Mouse (Mus musculus) heart, embryonic 15.5 days (tissue): ENCODE data around the gene Lsm5. TPM values are rescaled to one million over a fixed set of nuclear protein-coding genes. Genes with fewer than 3 reads are reported as not detected.

Source experiments
- ATAC-seq: fragments of 200-750 bp; cut with Nextera tagmentation; replicated peaks from 2 replicates; pipeline ENCODE4 v1.8.0; 2017; ENCODE audit warnings: low read depth, moderate TSS enrichment; ENCODE audit not compliant: insufficient number of reproducible peaks, insufficient read depth, low FRiP score
- H3K27ac ChIP-seq: fragments of 300-500 bp; sonication (generic); 2 replicates; pipeline ENCODE4 v1.5.1; 2015; ENCODE audit warnings: mild to moderate bottlenecking, inconsistent platforms
- H3K27me3 ChIP-seq: fragments of 300-500 bp; sonication (generic); 2 replicates; pipeline ENCODE4 v1.6.1; 2015; ENCODE audit warnings: inconsistent platforms
- H3K36me3 ChIP-seq: fragments of 300-500 bp; sonication (generic); 2 replicates; pipeline ENCODE4 v1.6.1; 2015; ENCODE audit warnings: mild to moderate bottlenecking, inconsistent platforms
- H3K4me1 ChIP-seq: fragments of 300-500 bp; sonication (generic); replicated peaks from 2 replicates; pipeline ENCODE4 v1.6.1; 2015; ENCODE audit warnings: inconsistent platforms
- H3K4me2 ChIP-seq: fragments of 300-500 bp; sonication (generic); 2 replicates; pipeline ENCODE4 v1.6.1; 2015; ENCODE audit warnings: inconsistent platforms, mild to moderate bottlenecking, moderate library complexity
- H3K4me3 ChIP-seq: fragments of 300-500 bp; sonication (generic); 2 replicates; pipeline ENCODE4 v1.5.1; 2015; ENCODE audit warnings: mild to moderate bottlenecking, inconsistent platforms
- H3K9ac ChIP-seq: fragments of 300-500 bp; sonication (generic); 2 replicates; pipeline ENCODE4 v1.6.1; 2015; ENCODE audit warnings: mild to moderate bottlenecking, inconsistent platforms
- H3K9me3 ChIP-seq: fragments of 300-500 bp; sonication (generic); replicated peaks from 2 replicates; pipeline ENCODE4 v1.6.1; 2016; ENCODE audit warnings: inconsistent platforms
- WGBS: fragments of 180-500 bp; shearing (Covaris S2); methylation state at CpG from one replicate; pipeline ENCODE4 v1.1.7; 2015; ENCODE audit warnings: mixed read lengths; 5-methylcytosine and 5-hydroxymethylcytosine counted together
- polyA plus RNA-seq: library from polyadenylated mRNA; unstranded; fragments of >200 nt; fragmentation: Nextera tagmentation; extraction: Ambion mirVana; gene quantifications from 2 replicates; pipeline ENCODE4 v1.2.1, GENCODE M21; 2015

Lsm5 gene
- 53.4 and 75.7 TPM in 2 replicates for polyA plus RNA-seq

- Histone ChIP-seq H3K4me2 (peak within 1 kb of the TSS; percentile 80), H3K9ac (peak within 1 kb of the TSS; percentile 77), H3K4me1 (peaks cover 3% of the 10 kb centered on the region), H3K4me3 (peak within 1 kb of the TSS; percentile 78), H3K27ac (peak within 1 kb of the TSS; percentile 62), H3K27me3 (no peaks in the 10 kb centered on the region), H3K36me3 (no peaks in the 10 kb centered on the region), H3K9me3 (no peaks in the 10 kb centered on the region)
- WGBS = under 1% methylated on average over 46 of the region's 46 CpGs
- peak; percentile 81 for ATAC-seq
Observed at GRCm38 (mm10) chr6:56703931-56704900, at the start of gene Lsm5. Gene Lsm5, minus strand, starts transcription at chr6:56704710.

GRCm38 (mm10) chr6:56753719-56754118 lies 49.2 kb upstream of the Lsm5 start:
- WGBS = 82% methylated on average over 3 of the region's 3 CpGs
- peaks cover 48% of the 10 kb centered on the region for H3K36me3 ChIP-seq

GRCm38 (mm10) chr6:56745950-56746543 lies 41.5 kb upstream of the Lsm5 start:
- ATAC-seq = no peak
- Histone ChIP-seq H3K36me3 (peaks cover 20% of the 10 kb centered on the region), H3K27ac (no peak overlapping the region), H3K9me3 (no peaks in the 10 kb centered on the region), H3K4me2 (no peak overlapping the region), H3K27me3 (no peaks in the 10 kb centered on the region), H3K9ac (no peak overlapping the region), H3K4me3 (no peak overlapping the region), H3K4me1 (no peaks in the 10 kb centered on the region)
- 63% methylated on average over 5 of the region's 5 CpGs for WGBS

More at GRCm38 (mm10) chr6:56753719-56754118, 49.2 kb upstream of the Lsm5 start:
- Histone ChIP-seq H3K4me1 (no peaks in the 10 kb centered on the region), H3K9me3 (no peaks in the 10 kb centered on the region), H3K4me3 (no peak overlapping the region), H3K9ac (no peak overlapping the region), H3K27ac (no peak overlapping the region), H3K4me2 (no peak overlapping the region), H3K27me3 (no peaks in the 10 kb centered on the region)
- no peak for ATAC-seq

GRCm38 (mm10) chr6:56732545-56732944 lies 28.0 kb upstream of the Lsm5 start:
- H3K27me3 ChIP-seq = no peaks in the 10 kb centered on the region
- H3K9ac ChIP-seq = no peak overlapping the region
- no peak for ATAC-seq
- no peak overlapping the region for H3K4me2 ChIP-seq
- no peak overlapping the region for H3K27ac ChIP-seq
- no peak overlapping the region for H3K4me3 ChIP-seq
- peaks cover 53% of the 10 kb centered on the region for H3K36me3 ChIP-seq
- no peaks in the 10 kb centered on the region for H3K4me1 ChIP-seq
- WGBS = 82% methylated on average over 2 of the region's 2 CpGs
- no peaks in the 10 kb centered on the region for H3K9me3 ChIP-seq

- 35% methylated on average over 3 of the region's 3 CpGs for WGBS
- Histone ChIP-seq H3K27me3 (no peaks in the 10 kb centered on the region), H3K36me3 (peaks cover 11% of the 10 kb centered on the region; the same call in 1 of the 2 replicates), H3K9me3 (no peaks in the 10 kb centered on the region), H3K4me3 (no peak overlapping the region), H3K4me2 (no peak overlapping the region), H3K27ac (peak overlapping the region; percentile 42; the same call in 1 of the 2 replicates), H3K4me1 (peaks cover 15% of the 10 kb centered on the region), H3K9ac (no peak overlapping the region)
- no peak for ATAC-seq
Observed at GRCm38 (mm10) chr6:56720877-56721276, 16.4 kb upstream of the Lsm5 start.

- ATAC-seq = no peak
- H3K9me3 ChIP-seq = no peaks in the 10 kb centered on the region
- no peak overlapping the region for H3K4me3 ChIP-seq
- 0 out of 2 replicates have a peak, but pooled peaks cover 4% of the 10 kb centered on the region for H3K36me3 ChIP-seq
- H3K27ac ChIP-seq = no peak overlapping the region
- H3K9ac ChIP-seq = no peak overlapping the region
- peaks cover 17% of the 10 kb centered on the region for H3K4me1 ChIP-seq
- H3K27me3 ChIP-seq = no peaks in the 10 kb centered on the region
- 55% methylated on average over 1 of the region's 1 CpGs for WGBS
- no peak overlapping the region for H3K4me2 ChIP-seq
Observed at GRCm38 (mm10) chr6:56719071-56719470, 14.6 kb upstream of the Lsm5 start.

- Histone ChIP-seq H3K4me2 (peak overlapping the region; percentile 70), H3K4me3 (peak overlapping the region; percentile 95), H3K27ac (peak overlapping the region; percentile 97), H3K9ac (peak overlapping the region; percentile 84), H3K9me3 (no peaks in the 10 kb centered on the region), H3K36me3 (no peaks in the 10 kb centered on the region), H3K4me1 (peaks cover 8% of the 10 kb centered on the region), H3K27me3 (no peaks in the 10 kb centered on the region)
- ATAC-seq = peak; percentile 25
- WGBS = under 1% methylated on average over 25 of the region's 25 CpGs
Observed at GRCm38 (mm10) chr6:56715270-56715666, 10.8 kb upstream of the Lsm5 start.

GRCm38 (mm10) chr6:56714574-56715269 lies 10.2 kb upstream of the Lsm5 start, which contains the start of gene Avl9:
Gene Avl9, plus strand, starts transcription at chr6:56714899.
- Histone ChIP-seq H3K4me1 (peaks cover 8% of the 10 kb centered on the region), H3K9me3 (no peaks in the 10 kb centered on the region), H3K36me3 (no peaks in the 10 kb centered on the region), H3K27ac (peak within 1 kb of the TSS; percentile 97), H3K27me3 (no peaks in the 10 kb centered on the region), H3K4me3 (peak within 1 kb of the TSS; percentile 95), H3K9ac (peak within 1 kb of the TSS; percentile 84), H3K4me2 (peak within 1 kb of the TSS; percentile 70)
- ATAC-seq = peak; percentile 97
- WGBS = under 1% methylated on average over 63 of the region's 64 CpGs

- Histone ChIP-seq H3K27me3 (no peaks in the 10 kb centered on the region), H3K9me3 (no peaks in the 10 kb centered on the region), H3K4me2 (peak overlapping the region; percentile 70), H3K9ac (no peak overlapping the region; the same call in 1 of the 2 replicates), H3K36me3 (no peaks in the 10 kb centered on the region), H3K27ac (0 out of 2 replicates have a peak overlapping the region, but pooled peaks have one; percentile 40), H3K4me3 (peak overlapping the region; percentile 95), H3K4me1 (peaks cover 8% of the 10 kb centered on the region)
- WGBS = 38% methylated on average over 7 of the region's 7 CpGs
- ATAC-seq = no peak
Observed at GRCm38 (mm10) chr6:56714186-56714573, 9.7 kb upstream of the Lsm5 start.

GRCm38 (mm10) chr6:56692445-56692844 lies 12.1 kb downstream of the Lsm5 start:
- 78% methylated on average over 4 of the region's 4 CpGs for WGBS
- H3K27me3 ChIP-seq = no peaks in the 10 kb centered on the region
- no peaks in the 10 kb centered on the region for H3K9me3 ChIP-seq
- no peaks in the 10 kb centered on the region for H3K36me3 ChIP-seq
- H3K4me1 ChIP-seq = no peaks in the 10 kb centered on the region
- no peak overlapping the region for H3K9ac ChIP-seq
- no peak overlapping the region for H3K4me2 ChIP-seq
- no peak overlapping the region for H3K27ac ChIP-seq
- no peak for ATAC-seq
- no peak overlapping the region for H3K4me3 ChIP-seq

- Histone ChIP-seq H3K4me1 (no peaks in the 10 kb centered on the region), H3K4me2 (no peak overlapping the region), H3K4me3 (no peak overlapping the region), H3K36me3 (no peaks in the 10 kb centered on the region), H3K9me3 (no peaks in the 10 kb centered on the region), H3K27ac (no peak overlapping the region), H3K9ac (no peak overlapping the region), H3K27me3 (no peaks in the 10 kb centered on the region)
- ATAC-seq = no peak
- WGBS = 4% methylated on average over 2 of the region's 2 CpGs
Observed at GRCm38 (mm10) chr6:56691205-56691604, 13.3 kb downstream of the Lsm5 start.
